Comparison of ENCODE assay signal across 14 mouse cellular contexts in the genomic region with DNA sequence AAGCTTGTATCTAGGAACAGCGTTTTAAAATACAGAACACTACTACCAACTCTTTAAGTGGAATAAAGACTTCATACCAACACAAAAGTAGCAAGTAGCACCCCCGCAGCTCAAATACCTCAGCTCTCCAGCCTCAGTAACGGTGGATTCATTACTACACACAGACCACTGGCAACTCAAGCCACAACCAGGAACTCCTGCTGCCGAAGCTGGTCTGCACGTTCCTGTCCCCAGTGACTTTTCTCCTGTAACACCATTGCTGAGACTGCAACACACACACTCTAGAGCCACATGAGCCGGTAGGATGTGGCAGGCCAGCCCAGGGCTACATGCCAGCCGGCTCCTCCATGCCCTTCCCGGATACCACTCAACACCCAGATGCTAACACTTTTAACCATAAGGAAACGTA. TPM values are rescaled to one million over a fixed set of nuclear protein-coding genes. Genes with fewer than 3 reads are reported as not detected.
DNase-seq lines count a peak whose midpoint lies in the region; ATAC-seq and TF ChIP-seq lines count a peak whose summit lies in the region.
"Had no signal": no experiment of that assay in that cellular context is flagged by ENCODE, and none has a peak within 500 bp of the region (broad histone marks: within the 10 kb centered on the region; RNA-seq: fewer than 3 reads in every experiment).

No protein-coding gene starts in this region.

- H3K9me3 ChIP-seq in heart, embryonic 14.5 days (ENCODE audit: control insufficient read depth, low read length): no peaks in the 10 kb centered on the region
- H3K9me3 ChIP-seq: forebrain, embryonic 10.5 days had no signal

- no peaks in the 10 kb centered on the region for H3K79me2 ChIP-seq in myocyte (ENCODE audit: control insufficient read depth, insufficient read depth)

- H3K4me2 ChIP-seq in heart, embryonic 14.5 days (ENCODE audit: low read length): peak overlapping the region; percentile 39
- peak overlapping the region; percentile 30 for H3K4me2 ChIP-seq in myocyte (ENCODE audit: low read depth)

- DNase-seq in heart, adult 18-20 months: peak; percentile 27 to 37
- no peak for DNase-seq in heart, postnatal 25 days (ENCODE audit: low spot score)
- no peak for DNase-seq in urinary bladder, postnatal 4 days (ENCODE audit: low spot score in 2 of 2)
- no peak for DNase-seq in layer of hippocampus, adult 2 months (ENCODE audit: low spot score in 2 of 2)
- DNase-seq in lung, adult 2 months: no peak
- DNase-seq: cerebellum, postnatal 14 days; lung, adult 18-20 months had no signal

- no peaks in the 10 kb centered on the region for H3K36me3 ChIP-seq in heart, embryonic 14.5 days (ENCODE audit: control insufficient read depth, insufficient read depth, low read length)
- H3K36me3 ChIP-seq in myocyte (ENCODE audit: control insufficient read depth, insufficient read depth): no peaks in the 10 kb centered on the region
- H3K36me3 ChIP-seq: forebrain, embryonic 10.5 days had no signal

- peak overlapping the region; percentile 27 for H3K9ac ChIP-seq in heart, embryonic 14.5 days (ENCODE audit: low read length)

- intact Hi-C loops in heart, postnatal 25 days (cut with DNase I): loop anchor here (5.0 kb wide), 1 partner anchor 153 kb away; no protein-coding TSS in a partner anchor

- peak overlapping the region; percentile 68 for H3K27ac ChIP-seq in bone marrow macrophage, adult 2 months (ENCODE audit: insufficient read depth, low read depth, low read length)
- H3K27ac ChIP-seq in heart, embryonic 14.5 days (replicated peaks in 1 of 2; ENCODE audit: control insufficient read depth in 1 of 2, insufficient read depth in 1 of 2, low read depth in 2 of 2, low read length in 2 of 2): peak overlapping the region; percentile 69 to 80
- no peak overlapping the region for H3K27ac ChIP-seq in layer of hippocampus, adult 2 months
- H3K27ac ChIP-seq: forebrain, embryonic 10.5 days had no signal

- ATAC-seq in heart, embryonic 14.5 days (ENCODE audit: insufficient number of reproducible peaks, insufficient read depth, low FRiP score, low read depth): no peak
- ATAC-seq: hindbrain, embryonic 16.5 days had no signal

- no peak overlapping the region for H3ac ChIP-seq in myocyte (ENCODE audit: control insufficient read depth, insufficient read length)

- no peak for TF ChIP-seq CTCF in bone marrow macrophage, adult 2 months (IDR thresholded peaks at IDR 0.05; ENCODE audit: low read depth, low read length)
- TF ChIP-seq CTCF in layer of hippocampus, adult 2 months (conservative IDR thresholded peaks at IDR 0.05): no peak
- no peak for TF ChIP-seq CTCF in lung, adult 2 months (IDR thresholded peaks at IDR 0.05; ENCODE audit: insufficient read depth, low read length)

- H3K27me3 ChIP-seq in heart, embryonic 14.5 days (ENCODE audit: control insufficient read depth, insufficient read depth, low read length): no peaks in the 10 kb centered on the region
- peaks cover 6% of the 10 kb centered on the region for H3K27me3 ChIP-seq in myocyte (ENCODE audit: control insufficient read depth, insufficient read depth, insufficient read length)

- no peak for TF ChIP-seq POLR2A in bone marrow macrophage, adult 2 months (IDR thresholded peaks at IDR 0.05; ENCODE audit: borderline replicate concordance, low read depth, low read length)
- TF ChIP-seq POLR2A in myocyte (IDR thresholded peaks at IDR 0.05; ENCODE audit: insufficient read length, low read depth): no peak
- no peak for TF ChIP-seq POLR2A in lung, adult 2 months (IDR thresholded peaks at IDR 0.05; ENCODE audit: borderline replicate concordance, extremely low read depth, low read depth, low read length)

- WGBS in heart, embryonic 14.5 days: 28% methylated on average over 9 of the region's 9 CpGs
- WGBS in lung, adult 2 months: 45% methylated on average over 9 of the region's 9 CpGs

- peak overlapping the region; percentile 27 for H3K4me3 ChIP-seq in bone marrow macrophage, adult 2 months (ENCODE audit: insufficient read depth, low read length)
- 0 out of 4 replicates have a peak overlapping the region, but pooled peaks of 1 of the 2 experiments have one; percentile 0 for H3K4me3 ChIP-seq in heart, embryonic 14.5 days (ENCODE audit: control insufficient read depth in 1 of 2, insufficient read depth in 1 of 2, low read depth in 1 of 2, low read length in 2 of 2)
- no peak overlapping the region for H3K4me3 ChIP-seq in myocyte
- H3K4me3 ChIP-seq in layer of hippocampus, adult 2 months: no peak overlapping the region
- H3K4me3 ChIP-seq in lung, adult 2 months (replicated peaks; ENCODE audit: extremely low read depth, low read depth, low read length): no peak overlapping the region
- H3K4me3 ChIP-seq: forebrain, embryonic 10.5 days had no signal

- H3K4me1 ChIP-seq in bone marrow macrophage, adult 2 months (ENCODE audit: control insufficient read depth, insufficient read depth, low read length): peaks cover 21% of the 10 kb centered on the region
- peaks cover 25 to 32% of the 10 kb centered on the region in 2 experiments for H3K4me1 ChIP-seq in heart, embryonic 14.5 days (ENCODE audit: control insufficient read depth in 2 of 2, insufficient read depth in 2 of 2, low read length in 2 of 2)
- peaks cover 2% of the 10 kb centered on the region; the same call in 1 of the 2 replicates for H3K4me1 ChIP-seq in lung, adult 2 months (ENCODE audit: control insufficient read depth, insufficient read depth, low read length)

TF ChIP-seq in myocyte, 11 proteins besides CTCF, POLR2A, EP300 and RAD21:
- TF ChIP-seq TCF3 (IDR thresholded peaks at IDR 0.05; ENCODE audit: insufficient read length, low read depth) (no peak), TCF12 (IDR thresholded peaks at IDR 0.05; ENCODE audit: insufficient read depth, poor library complexity, severe bottlenecking) (no peak), CEBPB (IDR thresholded peaks at IDR 0.05; ENCODE audit: insufficient read depth, poor library complexity, severe bottlenecking) (no peak), MYOD1 (IDR thresholded peaks at IDR 0.05; ENCODE audit: control insufficient read depth in 1 of 3, insufficient read length in 2 of 3, low read depth in 2 of 3) (no peak), POLR2AphosphoS2 (IDR thresholded peaks at IDR 0.05; ENCODE audit: insufficient read length, low read depth) (no peak), MAX (IDR thresholded peaks at IDR 0.05; ENCODE audit: low read depth) (no peak), USF1 (IDR thresholded peaks at IDR 0.05; ENCODE audit: low read depth) (no peak), REST (IDR thresholded peaks at IDR 0.05; ENCODE audit: insufficient read depth, insufficient read length) (no peak), E2F4 (IDR thresholded peaks at IDR 0.05; ENCODE audit: insufficient read depth) (no peak), SRF (IDR thresholded peaks at IDR 0.05; ENCODE audit: control insufficient read depth, insufficient read length, low read depth) (no peak), MYOG (IDR thresholded peaks at IDR 0.05; ENCODE audit: control insufficient read depth in 1 of 3, insufficient read depth in 1 of 3, insufficient read length in 2 of 3, low read depth in 2 of 3) (no peak)
TF ChIP-seq in myocyte: peak in this region for 0.

RNA-seq across cellular contexts. Expression of gene Ncl, which starts 20.0 kb away (rescaled TPM):
- 100 to 1,000 TPM; 105 to 113 TPM for total RNA-seq in heart, adult 18-20 months (2021)
- 100 to 1,000 TPM; 102 to 113 TPM for total RNA-seq in heart, postnatal 25 days (2021)
- polyA plus RNA-seq in bone marrow macrophage, adult 2 months (2012; ENCODE audit: insufficient read depth, insufficient read length, missing spikeins): 189 and 191 TPM in 2 replicates
- 177 and 193 TPM in 2 replicates for polyA plus RNA-seq in heart, embryonic 14.5 days (2014; fragmentation: Nextera tagmentation; extraction: Ambion mirVana)
- 131 TPM for polyA plus RNA-seq in myocyte (2012; fragmentation: generic; extraction: Trizol)
- 100 to 1,000 TPM; 140 to 145 TPM for total RNA-seq in layer of hippocampus, adult 2 months (2021)
- polyA plus RNA-seq in lung, adult 2 months (2012; rRNA removed): 6.1 and 8.1 TPM in 2 replicates

RNA-seq across cellular contexts. Expression of gene Nmur1, which starts 46.9 kb away (rescaled TPM):
- not detected for total RNA-seq in heart, adult 18-20 months (2021)
- total RNA-seq in heart, postnatal 25 days (2021): not detected
- not detected in 2 replicates for polyA plus RNA-seq in bone marrow macrophage, adult 2 months (2012; ENCODE audit: insufficient read depth, insufficient read length, missing spikeins)
- not detected in 2 replicates for polyA plus RNA-seq in heart, embryonic 14.5 days (2014; fragmentation: Nextera tagmentation; extraction: Ambion mirVana)
- not detected for polyA plus RNA-seq in myocyte (2012; fragmentation: generic; extraction: Trizol)
- not detected for total RNA-seq in layer of hippocampus, adult 2 months (2021)
- polyA plus RNA-seq in lung, adult 2 months (2012; rRNA removed): 2.9 TPM in 2 replicates
- total RNA-seq: adrenal gland, adult 18-20 months had no signal

RNA-seq across cellular contexts. Expression of gene Tex44, which starts 47.0 kb away (rescaled TPM):
- not detected for total RNA-seq in heart, adult 18-20 months (2021)
- not detected for total RNA-seq in heart, postnatal 25 days (2021)
- polyA plus RNA-seq in bone marrow macrophage, adult 2 months (2012; ENCODE audit: insufficient read depth, insufficient read length, missing spikeins): not detected in 2 replicates
- not detected in 2 replicates for polyA plus RNA-seq in heart, embryonic 14.5 days (2014; fragmentation: Nextera tagmentation; extraction: Ambion mirVana)
- polyA plus RNA-seq in myocyte (2012; fragmentation: generic; extraction: Trizol): not detected
- total RNA-seq in layer of hippocampus, adult 2 months (2021): not detected
- 0.11 and 0.12 TPM in 2 replicates for polyA plus RNA-seq in lung, adult 2 months (2012; rRNA removed)
- total RNA-seq: adrenal gland, adult 18-20 months had no signal
- polyA plus RNA-seq: forebrain, embryonic 10.5 days; hindbrain, embryonic 16.5 days; large intestine, adult 2 months had no signal

Comparison
In these comparisons a context has a peak if more than half of its experiments do, and no peak if none do; other contexts are left out.
1. DNase-seq: peak in heart, adult 18-20 months (2 of 2); none in heart, postnatal 25 days (single experiment), urinary bladder, postnatal 4 days (0 of 2), layer of hippocampus, adult 2 months (0 of 2) and lung, adult 2 months (single experiment).
2. RNA of gene Ncl, which starts 20.0 kb away (polyA plus RNA-seq): 189 to 191 TPM in bone marrow macrophage, adult 2 months, 177 to 193 TPM in heart, embryonic 14.5 days and 131 TPM in myocyte (single experiment); 6.1 to 8.1 TPM in lung, adult 2 months; every median in the first group is over 10 times any median in the second.